Mouse (Mus musculus) ES-E14 (cell line): ENCODE data around the gene 4933424G06Rik.

Source experiments
- CHD2 ChIP-seq: IDR thresholded peaks from 2 replicates; pipeline ENCODE4 v1.6.1; 2014; ENCODE audit warnings: mild to moderate bottlenecking, low read depth, low read length, inconsistent platforms
- HCFC1 ChIP-seq: IDR thresholded peaks from 2 replicates; pipeline ENCODE4 v1.6.1; 2012; ENCODE audit warnings: low read length, inconsistent platforms, borderline replicate concordance; ENCODE audit not compliant: insufficient read depth
- MAFK ChIP-seq: IDR thresholded peaks from 2 replicates; pipeline ENCODE4 v1.6.1; 2014; ENCODE audit warnings: mild to moderate bottlenecking, low read depth, low read length, inconsistent platforms; ENCODE audit not compliant: insufficient read depth
- ZNF384 ChIP-seq: IDR thresholded peaks from 2 replicates; pipeline ENCODE4 v1.6.1; 2012; ENCODE audit warnings: low read depth, low read length, inconsistent platforms

GRCm38 (mm10) chr1:36761568-36761967, 51.6 kb downstream of the 4933424G06Rik start, which contains the start of gene Zap70:
- TF ChIP-seq MAFK (no peak), ZNF384 (no peak), HCFC1 (no peak), CHD2 (no peak)
